Mouse (Mus musculus): Measurements from ENCODE around the gene Prkrip1. TPM values are rescaled to one million over a fixed set of nuclear protein-coding genes. Genes with fewer than 3 reads are reported as not detected.

Gene Prkrip1
- total and polyA plus RNA-seq, 3 experiments: 8.2 to 19.0 (median 16.8) TPM

DNA sequence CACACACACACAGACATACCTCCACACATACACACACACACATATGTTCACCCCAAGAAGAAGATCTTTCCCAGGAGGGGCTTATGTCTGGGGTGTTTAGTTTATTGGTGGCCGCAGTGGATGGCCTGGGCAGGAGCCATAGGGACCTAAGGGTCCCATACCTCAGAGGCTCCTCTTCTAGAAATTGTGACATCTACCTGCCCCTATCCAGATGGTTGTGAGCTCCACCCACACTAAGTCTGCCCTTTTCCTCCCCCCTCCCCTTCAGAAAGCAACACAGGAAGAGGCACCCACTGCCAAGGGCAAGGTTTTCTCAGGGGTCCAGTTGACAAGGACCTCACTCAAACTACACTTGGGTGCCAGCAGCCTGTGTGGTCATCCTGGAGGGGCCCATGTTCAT lies 51.8 kb downstream of the Prkrip1 start:
- intact Hi-C loops (cut with DNase I): no loop called here
- no peak for TF ChIP-seq EP300 (IDR thresholded peaks at IDR 0.05; ENCODE audit: insufficient read depth, low read depth, low read length)
- TF ChIP-seq CTCF (IDR thresholded peaks at IDR 0.05): no peak
- TF ChIP-seq POLR2A (IDR thresholded peaks at IDR 0.05; ENCODE audit: insufficient read depth, low read depth, low read length): no peak
- Histone ChIP-seq H3K79me2 (replicated peaks; ENCODE audit: control insufficient read depth, insufficient read depth, low read length) (no peaks in the 10 kb centered on the region), H3K9ac (ENCODE audit: low read depth, low read length) (no peak overlapping the region), H3K27me3 (ENCODE audit: control insufficient read depth, insufficient read depth, low read length) (no peaks in the 10 kb centered on the region), H3K36me3 (ENCODE audit: control insufficient read depth, insufficient read depth, low read length) (no peaks in the 10 kb centered on the region), H3K27ac (no peak overlapping the region), H3K4me3 (no peak overlapping the region), H3K4me1 (ENCODE audit: control insufficient read depth, insufficient read depth, low read length) (no peaks in the 10 kb centered on the region)
- DNase-seq: peak in 1 of 2 experiments; percentile 40
- WGBS: 72% methylated on average over 1 of the region's 1 CpGs

DNA sequence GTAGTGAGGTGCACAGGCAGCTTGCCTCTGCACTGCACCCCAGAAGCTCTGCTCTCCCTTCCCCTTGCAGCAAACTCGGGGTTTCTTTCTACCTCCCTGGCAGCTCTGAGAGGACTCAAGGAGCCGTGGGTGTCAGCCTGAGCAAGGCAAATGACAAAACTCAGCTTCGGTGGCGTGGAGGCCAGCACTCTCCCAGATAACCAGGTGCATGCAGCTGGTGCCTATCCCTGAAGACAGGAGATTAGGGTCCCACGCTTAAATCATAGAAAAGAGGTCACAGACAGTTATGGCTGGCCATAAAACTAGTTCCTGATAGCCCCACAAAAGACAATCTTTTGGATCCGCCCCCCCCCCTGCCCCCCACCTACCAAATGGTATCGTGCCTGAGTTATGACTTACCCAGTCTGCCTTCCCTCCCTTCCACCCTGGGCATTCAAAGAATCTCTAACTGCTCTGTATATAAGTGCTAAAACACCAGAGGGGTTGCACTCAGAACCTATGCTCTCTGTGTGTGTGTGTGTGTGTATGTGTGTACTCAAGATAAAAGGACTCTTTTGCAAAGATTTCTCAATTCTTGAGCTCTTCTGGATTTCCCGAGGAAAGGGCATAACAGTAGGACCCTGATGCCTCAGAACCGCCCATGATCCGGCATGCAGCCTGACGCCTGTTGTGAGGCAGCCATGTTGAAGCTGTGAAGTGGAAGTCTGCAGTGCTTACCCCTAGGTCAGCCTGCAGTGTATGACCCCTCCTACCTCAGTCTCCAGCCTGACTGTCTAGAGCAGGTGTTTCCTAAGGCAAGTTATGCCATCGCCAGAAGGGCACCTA lies 53.9 kb downstream of the Prkrip1 start:
- no peak for DNase-seq
- Histone ChIP-seq H3K79me2 (replicated peaks; ENCODE audit: control insufficient read depth, insufficient read depth, low read length) (no peaks in the 10 kb centered on the region), H3K9ac (ENCODE audit: low read depth, low read length) (no peak overlapping the region), H3K4me3 (no peak overlapping the region), H3K27ac (no peak overlapping the region), H3K4me1 (ENCODE audit: control insufficient read depth, insufficient read depth, low read length) (no peaks in the 10 kb centered on the region), H3K27me3 (ENCODE audit: control insufficient read depth, insufficient read depth, low read length) (no peaks in the 10 kb centered on the region), H3K36me3 (ENCODE audit: control insufficient read depth, insufficient read depth, low read length) (no peaks in the 10 kb centered on the region)
- whole genome bisulfite sequencing: 54% methylated on average over 12 of the region's 12 CpGs
- no peak for TF ChIP-seq CTCF (IDR thresholded peaks at IDR 0.05)
- TF ChIP-seq EP300 (IDR thresholded peaks at IDR 0.05; ENCODE audit: insufficient read depth, low read depth, low read length): no peak
- TF ChIP-seq POLR2A (IDR thresholded peaks at IDR 0.05; ENCODE audit: insufficient read depth, low read depth, low read length): no peak
- intact Hi-C loops (cut with DNase I): no loop called here

DNA sequence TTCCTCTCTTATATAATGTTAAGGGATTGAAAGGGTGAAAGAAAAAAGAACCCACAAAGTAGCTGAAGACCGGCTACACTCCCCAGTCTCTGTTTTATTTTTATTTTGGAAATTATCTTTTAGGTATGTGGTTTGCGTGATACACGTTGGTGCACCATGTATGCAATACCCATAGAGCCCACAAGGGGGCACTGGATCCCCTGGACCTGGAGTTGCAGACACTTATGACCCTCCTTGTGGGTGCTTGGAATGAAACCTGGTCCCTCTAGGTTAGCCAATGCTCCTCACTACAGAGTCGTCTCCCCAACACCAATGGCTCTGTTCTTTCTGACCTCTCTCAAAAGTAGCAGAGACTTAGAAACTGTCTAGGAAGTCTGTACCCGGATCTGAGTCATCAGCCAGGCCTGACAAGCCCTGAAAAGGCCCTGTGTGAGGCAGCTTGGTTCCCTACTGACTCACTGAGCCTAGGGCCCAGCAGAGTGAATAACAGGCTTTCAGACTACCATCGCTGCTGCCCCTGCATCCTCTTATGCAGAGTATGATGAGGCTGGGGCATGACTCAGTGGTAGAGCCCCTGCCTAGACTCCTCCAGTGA lies 55.5 kb downstream of the Prkrip1 start:
- H3K4me1 ChIP-seq (ENCODE audit: control insufficient read depth, insufficient read depth, low read length): no peaks in the 10 kb centered on the region
- H3K4me3 ChIP-seq: no peak overlapping the region
- no peaks in the 10 kb centered on the region for H3K79me2 ChIP-seq (replicated peaks; ENCODE audit: control insufficient read depth, insufficient read depth, low read length)
- no peaks in the 10 kb centered on the region; the same call in 1 of the 2 replicates for H3K36me3 ChIP-seq (ENCODE audit: control insufficient read depth, insufficient read depth, low read length)
- H3K9ac ChIP-seq (ENCODE audit: low read depth, low read length): no peak overlapping the region
- no peak for DNase-seq
- no peaks in the 10 kb centered on the region for H3K27me3 ChIP-seq (ENCODE audit: control insufficient read depth, insufficient read depth, low read length)
- intact Hi-C loops (cut with DNase I): no loop called here
- H3K27ac ChIP-seq: no peak overlapping the region
- WGBS: 84% methylated on average over 6 of the region's 6 CpGs
- TF ChIP-seq EP300 (IDR thresholded peaks at IDR 0.05; ENCODE audit: insufficient read depth, low read depth, low read length): no peak
- peak; percentile 64 for TF ChIP-seq CTCF (IDR thresholded peaks at IDR 0.05)
- no peak for TF ChIP-seq POLR2A (IDR thresholded peaks at IDR 0.05; ENCODE audit: insufficient read depth, low read depth, low read length)

DNA sequence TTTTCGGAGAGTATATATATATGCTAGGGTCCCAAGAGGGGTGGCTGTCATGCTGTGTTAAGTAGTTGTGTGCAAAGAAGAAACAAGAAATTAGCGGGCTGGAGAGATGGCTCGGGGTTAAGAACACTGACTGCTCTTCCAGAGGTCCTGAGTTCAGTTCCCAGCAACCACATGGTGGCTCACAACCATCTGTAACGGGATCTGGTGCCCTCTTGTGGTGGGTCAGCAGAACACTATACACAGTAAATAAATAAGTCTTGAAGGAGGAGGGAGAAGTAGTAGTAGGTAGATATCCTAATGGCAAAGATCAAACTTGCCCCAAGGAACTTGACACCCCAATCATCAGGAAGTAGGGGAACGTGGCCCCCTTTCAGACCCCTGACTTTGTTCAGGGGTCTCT lies 56.0 kb downstream of the Prkrip1 start:
- no peaks in the 10 kb centered on the region for H3K4me1 ChIP-seq (ENCODE audit: control insufficient read depth, insufficient read depth, low read length)
- DNase-seq: no peak
- H3K79me2 ChIP-seq (replicated peaks; ENCODE audit: control insufficient read depth, insufficient read depth, low read length): no peaks in the 10 kb centered on the region
- no peak overlapping the region for H3K4me3 ChIP-seq
- H3K27ac ChIP-seq: no peak overlapping the region
- TF ChIP-seq CTCF (IDR thresholded peaks at IDR 0.05) (no peak), EP300 (IDR thresholded peaks at IDR 0.05; ENCODE audit: insufficient read depth, low read depth, low read length) (no peak), POLR2A (IDR thresholded peaks at IDR 0.05; ENCODE audit: insufficient read depth, low read depth, low read length) (no peak)
- intact Hi-C loops (cut with DNase I): no loop called here
- no peaks in the 10 kb centered on the region; the same call in 1 of the 2 replicates for H3K36me3 ChIP-seq (ENCODE audit: control insufficient read depth, insufficient read depth, low read length)
- WGBS: 91% methylated on average over 5 of the region's 5 CpGs
- no peaks in the 10 kb centered on the region for H3K27me3 ChIP-seq (ENCODE audit: control insufficient read depth, insufficient read depth, low read length)
- no peak overlapping the region for H3K9ac ChIP-seq (ENCODE audit: low read depth, low read length)

DNA sequence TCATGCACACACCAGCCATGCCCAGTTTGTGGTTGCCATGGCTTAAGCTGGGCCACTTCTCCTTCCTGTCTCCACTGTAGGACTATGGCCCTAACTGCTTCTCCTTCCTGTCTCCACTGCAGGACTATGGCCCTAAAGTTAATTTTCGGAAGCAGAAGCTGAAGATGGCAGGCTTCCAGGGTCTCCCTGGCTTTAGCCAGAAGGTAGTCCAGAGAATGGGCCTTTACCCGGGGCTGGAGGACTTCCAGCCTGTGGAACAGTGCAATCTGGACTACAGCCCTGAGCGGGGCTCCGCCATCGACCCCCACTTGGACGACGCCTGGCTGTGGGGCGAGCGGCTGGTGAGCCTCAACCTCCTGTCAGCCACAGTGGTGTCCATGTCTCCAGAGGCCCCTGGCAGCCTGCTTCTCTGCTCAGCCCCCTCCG lies 58.7 kb downstream of the Prkrip1 start:
- Histone ChIP-seq H3K9ac (ENCODE audit: low read depth, low read length) (no peak overlapping the region), H3K27me3 (ENCODE audit: control insufficient read depth, insufficient read depth, low read length) (no peaks in the 10 kb centered on the region), H3K79me2 (replicated peaks; ENCODE audit: control insufficient read depth, insufficient read depth, low read length) (no peaks in the 10 kb centered on the region), H3K4me3 (no peak overlapping the region), H3K36me3 (ENCODE audit: control insufficient read depth, insufficient read depth, low read length) (no peaks in the 10 kb centered on the region; the same call in 1 of the 2 replicates), H3K27ac (no peak overlapping the region), H3K4me1 (ENCODE audit: control insufficient read depth, insufficient read depth, low read length) (no peaks in the 10 kb centered on the region)
- WGBS: 79% methylated on average over 10 of the region's 10 CpGs
- peak in 1 of 2 experiments; percentile 37 for DNase-seq
- TF ChIP-seq EP300 (IDR thresholded peaks at IDR 0.05; ENCODE audit: insufficient read depth, low read depth, low read length): no peak
- TF ChIP-seq POLR2A (IDR thresholded peaks at IDR 0.05; ENCODE audit: insufficient read depth, low read depth, low read length): no peak
- TF ChIP-seq CTCF (IDR thresholded peaks at IDR 0.05): no peak
- intact Hi-C loops (cut with DNase I): no loop called here

DNA sequence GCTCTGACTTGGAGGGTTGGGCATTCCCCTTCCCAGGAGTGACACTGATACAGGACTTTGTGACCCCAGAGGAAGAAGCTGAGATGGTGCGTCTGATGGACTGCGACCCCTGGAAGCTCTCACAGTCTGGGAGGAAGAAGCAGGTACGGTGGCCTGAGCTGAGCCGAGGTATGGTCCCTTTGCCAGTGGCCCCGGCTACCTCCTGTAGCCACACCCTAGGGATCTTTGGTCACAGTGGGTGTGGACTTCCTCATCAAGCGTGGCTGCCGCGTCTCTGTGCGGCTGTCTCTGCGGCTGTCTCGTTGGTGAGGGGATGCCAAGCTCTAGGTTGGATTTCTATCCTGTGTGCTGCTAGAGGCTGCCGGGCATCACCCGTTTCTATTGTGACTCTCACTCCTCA lies 59.4 kb downstream of the Prkrip1 start:
- TF ChIP-seq CTCF (IDR thresholded peaks at IDR 0.05): no peak
- no peak for TF ChIP-seq POLR2A (IDR thresholded peaks at IDR 0.05; ENCODE audit: insufficient read depth, low read depth, low read length)
- no peak for TF ChIP-seq EP300 (IDR thresholded peaks at IDR 0.05; ENCODE audit: insufficient read depth, low read depth, low read length)
- no peak overlapping the region for H3K9ac ChIP-seq (ENCODE audit: low read depth, low read length)
- no peaks in the 10 kb centered on the region for H3K79me2 ChIP-seq (replicated peaks; ENCODE audit: control insufficient read depth, insufficient read depth, low read length)
- H3K4me1 ChIP-seq (ENCODE audit: control insufficient read depth, insufficient read depth, low read length): peaks cover 2% of the 10 kb centered on the region; the same call in 1 of the 2 replicates
- H3K36me3 ChIP-seq (ENCODE audit: control insufficient read depth, insufficient read depth, low read length): no peaks in the 10 kb centered on the region; the same call in 1 of the 2 replicates
- no peaks in the 10 kb centered on the region for H3K27me3 ChIP-seq (ENCODE audit: control insufficient read depth, insufficient read depth, low read length)
- intact Hi-C loops (cut with DNase I): loop anchor here (5.0 kb wide), 1 partner anchor 157 kb away; the partner anchor contains the start of gene Zp3
- DNase-seq: no peak
- WGBS: 82% methylated on average over 13 of the region's 13 CpGs
- no peak overlapping the region for H3K4me3 ChIP-seq
- H3K27ac ChIP-seq: no peak overlapping the region
